Mouse (Mus musculus): ENCODE measurements at regions not wholly inside any gene's neighbourhood (a gene's known extent, or its start where the extent isn't known, plus 50 kb on each side); places are given as distances from the start of the nearest gene placed in this dataset.

- peak; percentile 10 to 11 for DNase-seq (ENCODE audit: low spot score in 2 of 2)
These were observed 159.0 kb upstream of the Dusp10 start for GRCm38 (mm10) chr1:183853956-183854613.

DNA sequence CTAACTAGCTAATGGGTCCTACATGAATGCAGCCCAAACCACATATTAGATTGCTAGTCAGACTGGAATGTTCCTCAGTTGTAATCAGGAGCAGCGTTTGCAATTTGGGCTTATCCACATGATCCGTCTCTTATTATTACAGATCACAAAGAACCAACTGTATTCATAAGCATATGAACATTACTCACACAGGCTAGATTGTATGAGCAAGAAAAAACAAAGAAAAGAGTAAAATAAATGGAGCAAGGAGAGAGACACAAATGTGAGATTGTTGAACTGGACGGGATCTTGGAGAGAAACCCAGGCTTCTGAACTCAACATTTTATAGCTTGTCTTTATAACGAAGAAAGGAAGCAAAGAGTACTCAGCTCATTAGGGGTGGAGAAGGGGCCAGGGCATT lies 148.0 kb upstream of the Dusp10 start:
- no peak for DNase-seq (ENCODE audit: low spot score in 2 of 2)

DNA sequence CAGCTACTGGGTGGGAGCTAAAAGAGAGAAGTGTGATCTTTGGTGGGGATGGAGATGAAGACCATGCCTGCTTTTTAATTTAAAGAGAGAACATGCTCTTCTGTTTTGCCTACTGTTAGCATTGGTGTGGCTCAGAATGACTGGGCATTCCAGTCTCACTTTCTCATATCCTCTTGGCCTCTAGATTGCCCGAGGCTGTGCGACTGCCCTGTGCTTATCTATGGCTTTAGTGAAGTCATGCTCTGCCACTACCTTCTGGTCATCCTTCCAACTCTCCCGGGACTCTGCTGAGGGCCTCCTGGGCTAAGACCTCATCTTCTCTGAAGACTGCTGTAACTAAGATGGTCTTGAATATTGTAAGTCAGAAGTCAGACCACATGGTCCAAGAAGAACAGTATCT lies 147.5 kb upstream of the Dusp10 start:
- no peak for DNase-seq (ENCODE audit: low spot score in 2 of 2)

DNA sequence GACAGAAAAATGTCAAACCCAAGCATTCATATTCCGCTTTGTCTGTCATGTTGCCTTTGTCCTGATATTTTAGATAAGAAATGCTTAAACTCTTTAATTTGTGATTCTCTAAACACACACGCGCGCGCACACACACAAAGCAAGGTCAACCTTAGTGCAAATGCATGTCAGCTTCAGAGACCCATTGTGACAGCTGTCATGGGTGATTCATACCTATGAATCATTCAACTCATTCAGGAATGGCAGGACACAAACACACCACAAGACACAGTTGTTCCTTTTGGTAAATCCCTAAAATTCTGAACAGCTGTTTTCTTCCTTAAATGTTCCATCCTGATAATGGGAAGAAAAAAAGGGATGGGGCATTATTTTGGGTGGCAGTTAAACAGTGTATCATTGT lies 144.1 kb upstream of the Dusp10 start:
- no peak for DNase-seq (ENCODE audit: low spot score in 2 of 2)

GRCm38 (mm10) chr1:183895936-183896335 lies 117.2 kb upstream of the Dusp10 start:
- no peak for DNase-seq (ENCODE audit: low spot score in 2 of 2)

DNA sequence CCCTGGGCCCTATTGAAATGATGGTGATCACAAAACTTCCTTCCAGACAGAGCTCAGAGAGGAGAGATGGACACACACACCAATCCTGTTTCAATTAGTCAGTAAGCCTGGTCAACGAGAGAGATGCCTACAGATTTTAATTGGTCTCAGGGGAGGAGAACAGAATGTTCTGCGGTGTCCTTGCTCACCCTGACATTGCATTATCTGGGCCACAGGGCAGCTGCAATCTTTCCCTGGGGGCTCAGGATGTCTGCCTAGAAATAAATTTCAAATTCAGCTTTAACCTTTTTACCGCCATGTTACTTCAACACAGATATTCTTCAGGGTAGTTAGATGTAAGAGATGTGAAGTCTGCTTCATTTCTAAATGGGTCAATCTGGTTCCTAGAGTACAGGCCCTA lies 115.0 kb upstream of the Dusp10 start:
- no peak for DNase-seq (ENCODE audit: low spot score in 2 of 2)

DNA sequence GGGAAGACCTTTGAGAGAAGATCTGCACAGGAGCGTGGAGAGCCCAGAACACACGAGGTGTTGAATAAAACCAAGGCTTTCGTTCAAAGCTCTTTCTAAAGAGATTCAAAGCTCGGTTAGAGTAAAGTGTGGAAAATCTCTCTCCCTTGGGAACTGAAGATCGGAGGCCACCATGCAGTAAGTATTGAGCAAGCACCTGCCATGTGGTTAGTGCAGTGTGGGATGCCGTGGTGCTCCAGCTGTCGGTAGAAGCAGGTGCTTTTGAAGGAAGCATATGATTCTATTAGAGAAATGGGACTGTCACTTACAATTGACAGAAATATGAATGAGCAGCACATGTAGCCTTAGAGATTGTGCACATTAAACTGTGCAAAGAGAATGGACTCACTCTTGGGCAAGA lies 108.5 kb upstream of the Dusp10 start:
- DNase-seq (ENCODE audit: low spot score in 2 of 2) = no peak

DNA sequence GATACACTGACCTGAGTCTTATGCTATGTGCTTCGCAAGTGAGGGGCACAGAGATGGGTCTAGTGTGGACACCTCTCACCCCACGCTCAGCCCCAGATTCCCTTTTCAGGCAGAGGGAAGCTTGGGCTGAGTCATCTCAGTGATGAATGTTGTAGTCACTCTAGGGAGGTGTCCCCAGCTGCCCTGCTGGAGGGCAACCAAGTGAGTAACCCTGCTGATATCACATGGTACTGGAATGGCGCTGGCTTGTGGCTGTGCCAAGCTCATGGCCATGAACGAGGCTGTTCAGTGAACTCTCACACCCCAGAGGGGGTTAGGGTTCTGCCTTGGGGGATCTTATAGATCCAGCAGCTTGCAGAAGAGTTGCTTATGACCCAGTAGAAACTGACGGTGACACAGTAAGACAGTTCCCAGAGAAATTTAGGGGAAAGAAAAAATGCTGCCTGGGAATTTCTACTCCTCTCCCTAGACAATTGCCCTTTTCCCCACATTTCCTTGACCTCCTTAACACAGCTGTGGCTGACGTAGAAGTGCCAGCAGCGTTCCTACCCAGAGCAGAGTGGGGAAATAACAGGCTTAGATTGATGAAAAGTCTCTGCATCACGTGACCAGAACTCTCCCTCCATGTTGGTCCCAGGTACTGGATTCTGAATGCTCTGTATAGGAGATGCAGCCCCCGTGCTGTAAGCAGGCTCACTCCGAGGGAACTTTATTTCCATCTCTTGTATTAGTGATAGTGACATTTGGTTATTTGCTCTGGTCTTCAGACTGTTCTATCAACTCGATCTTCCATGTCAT lies 107.6 kb upstream of the Dusp10 start:
- DNase-seq (ENCODE audit: low spot score in 2 of 2) = no peak

DNA sequence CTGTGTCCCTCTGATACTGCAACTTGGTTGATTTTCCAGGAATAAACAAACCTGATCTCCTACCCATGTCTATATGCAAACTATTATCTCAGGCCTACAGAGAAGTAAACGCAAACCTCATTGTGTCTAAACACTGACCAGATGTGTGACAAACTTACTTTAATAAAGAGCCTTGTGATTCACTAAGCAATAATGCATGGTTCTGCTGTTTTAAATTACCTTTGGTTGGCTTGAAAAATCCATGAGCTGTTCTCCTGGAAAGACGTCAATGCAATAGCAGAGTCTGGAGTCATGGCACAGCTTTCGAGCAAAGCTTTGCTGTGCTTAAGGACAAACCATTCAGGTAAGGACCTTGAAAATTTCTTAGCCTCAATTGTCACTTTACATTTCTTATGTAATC lies 95.4 kb upstream of the Dusp10 start:
- DNase-seq (ENCODE audit: low spot score in 2 of 2) = no peak

DNA sequence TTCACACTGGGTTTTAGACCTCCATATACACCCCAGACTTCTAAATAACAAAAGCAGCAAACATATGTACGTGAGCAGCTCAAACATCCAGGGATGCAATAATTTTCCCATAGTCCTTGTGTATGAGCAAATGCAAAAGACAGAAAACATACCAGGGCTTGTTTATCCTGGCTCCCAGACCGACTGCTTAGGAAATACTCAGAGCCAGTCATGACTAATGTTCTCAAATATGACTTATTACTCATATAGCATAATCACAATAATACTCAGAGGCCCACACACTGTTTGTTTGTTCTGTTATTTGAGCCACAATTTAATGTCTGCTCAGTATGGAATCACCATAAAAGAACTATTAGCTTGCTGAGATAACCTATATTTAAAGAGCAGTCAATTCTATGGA lies 91.8 kb upstream of the Dusp10 start:
- no peak for DNase-seq (ENCODE audit: low spot score in 2 of 2)

GRCm38 (mm10) chr1:183928539-183928938 lies 84.6 kb upstream of the Dusp10 start:
- DNase-seq (ENCODE audit: low spot score in 2 of 2) = no peak

- DNase-seq (ENCODE audit: low spot score in 2 of 2) = peak; percentile 13 to 43
These were observed 82.6 kb upstream of the Dusp10 start for GRCm38 (mm10) chr1:183930363-183930982.

GRCm38 (mm10) chr1:183931141-183931540 lies 82.0 kb upstream of the Dusp10 start:
- no peak for DNase-seq (ENCODE audit: low spot score in 2 of 2)

DNA sequence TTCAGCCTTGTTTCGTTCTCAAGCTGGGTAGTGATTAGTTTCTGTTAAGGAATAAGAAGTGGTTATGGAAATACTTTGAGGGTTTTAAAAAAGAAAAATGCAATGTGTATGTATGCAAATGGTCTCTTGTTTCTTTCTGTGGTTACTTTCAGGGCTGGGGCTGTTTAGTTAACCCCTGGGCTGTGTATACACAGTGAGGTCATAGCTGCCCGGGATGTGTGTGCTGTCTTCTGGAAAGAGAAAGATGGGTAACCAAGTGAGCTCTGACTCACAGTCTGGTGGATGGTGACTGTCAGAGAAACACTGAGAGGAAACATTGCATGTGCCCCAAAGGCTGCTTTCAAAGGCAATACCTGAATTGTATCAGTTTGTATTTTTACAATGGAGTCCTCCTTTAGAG lies 79.3 kb upstream of the Dusp10 start:
- peak; percentile 26 to 35 for DNase-seq (ENCODE audit: low spot score in 2 of 2)

DNA sequence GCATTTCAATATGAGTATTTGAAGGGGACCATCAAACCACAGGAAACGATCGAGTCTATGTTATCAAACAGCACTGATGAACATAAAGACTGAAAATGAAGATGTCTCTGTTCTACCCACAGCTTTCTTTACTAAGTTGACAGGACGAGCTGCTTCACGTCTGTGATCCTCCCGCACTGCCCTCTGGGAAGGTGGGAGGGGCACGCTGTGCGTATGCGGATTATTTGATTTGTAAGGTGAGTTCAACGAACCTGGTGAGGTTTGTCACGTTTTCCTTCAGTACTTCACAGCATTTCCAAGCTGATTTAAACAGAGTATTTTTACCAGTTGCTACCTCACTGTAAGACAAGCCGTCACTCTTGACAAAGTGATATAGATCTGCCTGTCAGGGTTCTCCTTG lies 75.9 kb upstream of the Dusp10 start:
- no peak for DNase-seq (ENCODE audit: low spot score in 2 of 2)

DNA sequence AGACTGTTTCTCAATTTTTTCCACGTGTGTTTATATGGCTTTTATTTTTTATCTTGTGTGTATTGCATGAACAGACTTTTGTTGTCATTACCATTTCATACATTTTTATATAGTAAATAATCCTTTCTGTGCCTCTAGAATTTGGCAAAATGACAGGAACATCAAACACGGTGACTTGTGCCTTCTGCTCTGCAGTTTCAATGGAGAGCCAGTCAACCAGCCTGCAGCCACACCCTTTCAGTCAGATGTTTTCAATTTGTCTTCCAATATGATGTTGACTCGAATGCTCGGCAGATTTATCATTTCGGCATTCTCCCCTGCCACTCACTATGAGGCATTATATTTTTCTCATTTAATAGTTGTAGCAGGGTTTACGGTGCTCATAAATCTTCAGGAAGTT lies 74.7 kb upstream of the Dusp10 start:
- no peak for DNase-seq (ENCODE audit: low spot score in 2 of 2)

GRCm38 (mm10) chr1:183940706-183941105 lies 72.4 kb upstream of the Dusp10 start:
- no peak for DNase-seq (ENCODE audit: low spot score in 2 of 2)

GRCm38 (mm10) chr1:183946241-183946640 lies 66.9 kb upstream of the Dusp10 start:
- no peak for DNase-seq (ENCODE audit: low spot score in 2 of 2)

- no peak for DNase-seq (ENCODE audit: low spot score in 2 of 2)
These were observed 66.0 kb upstream of the Dusp10 start for GRCm38 (mm10) chr1:183947066-183947465.

- no peak for DNase-seq (ENCODE audit: low spot score in 2 of 2)
These were observed 63.9 kb upstream of the Dusp10 start for GRCm38 (mm10) chr1:183949205-183949604.

- no peak for DNase-seq (ENCODE audit: low spot score in 2 of 2)
These were observed 59.0 kb upstream of the Dusp10 start for GRCm38 (mm10) chr1:183954086-183954485.

DNA sequence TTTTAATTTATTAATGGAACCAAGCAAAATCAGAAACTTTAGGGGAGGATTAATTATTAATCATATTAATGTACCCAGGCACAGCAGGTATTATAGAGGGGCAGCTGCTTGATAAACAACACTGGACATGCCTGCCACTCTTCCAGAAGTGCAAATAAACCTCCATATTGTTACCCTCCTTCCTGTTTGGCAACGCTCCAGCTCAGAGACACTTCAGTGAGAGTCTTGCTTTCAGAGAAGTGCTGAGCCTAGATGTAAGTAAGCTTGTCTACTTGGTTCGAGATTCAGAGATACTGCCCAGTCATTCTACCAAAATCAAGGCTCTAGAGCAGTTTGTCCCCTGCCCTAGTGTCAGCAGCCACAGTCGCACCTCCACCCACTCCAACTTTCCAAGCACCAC lies 56.7 kb upstream of the Dusp10 start:
- no peak for DNase-seq (ENCODE audit: low spot score in 2 of 2)

- DNase-seq (ENCODE audit: low spot score in 2 of 2) = no peak
These were observed 51.7 kb upstream of the Dusp10 start for GRCm38 (mm10) chr1:183961383-183961782.

All from spleen, postnatal 36 days (tissue).